Mouse (Mus musculus) lung, postnatal 14 days (tissue): ENCODE results near the gene Wfikkn2.

ENCODE experiments used
- DNase-seq: peaks from one replicate; pipeline ENCODE4 v3.0.0; 2021

The Wfikkn2 gene

GRCm38 (mm10) chr11:94216247-94216646, 29.6 kb downstream of the Wfikkn2 start:
- no peak for DNase-seq

GRCm38 (mm10) chr11:94215581-94215980, 30.2 kb downstream of the Wfikkn2 start:
- DNase-seq: no peak

- DNase-seq: no peak
Observed at GRCm38 (mm10) chr11:94213735-94214594, 31.8 kb downstream of the Wfikkn2 start.

- DNase-seq: no peak
Observed at GRCm38 (mm10) chr11:94212997-94213396, 32.8 kb downstream of the Wfikkn2 start.

GRCm38 (mm10) chr11:94212489-94212836, 33.3 kb downstream of the Wfikkn2 start:
- no peak for DNase-seq

- DNase-seq: peak; percentile 72
Observed at GRCm38 (mm10) chr11:94211651-94212488, 33.9 kb downstream of the Wfikkn2 start.

- DNase-seq: peak; percentile 97
Observed at GRCm38 (mm10) chr11:94211124-94211603, 34.6 kb downstream of the Wfikkn2 start, which contains the start of gene Tob1. Tob1 (plus strand) TSS chr11:94211454.

- peak; percentile 88 for DNase-seq
Observed at GRCm38 (mm10) chr11:94210191-94211086, 35.4 kb downstream of the Wfikkn2 start.

GRCm38 (mm10) chr11:94209695-94210131, 36.1 kb downstream of the Wfikkn2 start:
- DNase-seq: no peak

GRCm38 (mm10) chr11:94208811-94209675, 36.8 kb downstream of the Wfikkn2 start:
- no peak for DNase-seq

GRCm38 (mm10) chr11:94206398-94207114, 39.2 kb downstream of the Wfikkn2 start:
- no peak for DNase-seq

GRCm38 (mm10) chr11:94203066-94203465, 42.7 kb downstream of the Wfikkn2 start:
- no peak for DNase-seq

- no peak for DNase-seq
Observed at GRCm38 (mm10) chr11:94202106-94202505, 43.7 kb downstream of the Wfikkn2 start.

- DNase-seq: no peak
Observed at GRCm38 (mm10) chr11:94200422-94200821, 45.4 kb downstream of the Wfikkn2 start.

- no peak for DNase-seq
Observed at GRCm38 (mm10) chr11:94199771-94200170, 46.0 kb downstream of the Wfikkn2 start.

- DNase-seq: no peak
Observed at GRCm38 (mm10) chr11:94198405-94199146, 47.2 kb downstream of the Wfikkn2 start.

GRCm38 (mm10) chr11:94196311-94196710, 49.5 kb downstream of the Wfikkn2 start:
- DNase-seq: no peak

GRCm38 (mm10) chr11:94193109-94193508, 52.7 kb downstream of the Wfikkn2 start:
- DNase-seq: no peak

- no peak for DNase-seq
Observed at GRCm38 (mm10) chr11:94190665-94191064, 55.1 kb downstream of the Wfikkn2 start.

GRCm38 (mm10) chr11:94189579-94189978, 56.2 kb downstream of the Wfikkn2 start:
- DNase-seq: no peak
